Mouse (Mus musculus) limb, embryonic 15.5 days (tissue): ENCODE measurements around the gene Radil. TPM values are rescaled to one million over a fixed set of nuclear protein-coding genes. Genes with fewer than 3 reads are reported as not detected.

Source experiments
- ATAC-seq: fragments of 200-750 bp; cut with Nextera tagmentation; 2 replicates; pipeline ENCODE4 v1.8.0; 2017; ENCODE audit warnings: low read depth, moderate TSS enrichment; ENCODE audit not compliant: insufficient number of reproducible peaks, low FRiP score, low TSS enrichment
- H3K27ac ChIP-seq: fragments of 300-500 bp; sonication (generic); 2 replicates; pipeline ENCODE4 v1.5.1; 2015; ENCODE audit warnings: moderate library complexity, mild to moderate bottlenecking, inconsistent platforms
- H3K27me3 ChIP-seq: fragments of 300-500 bp; sonication (generic); 2 replicates; pipeline ENCODE4 v1.6.1; 2015; ENCODE audit warnings: inconsistent platforms
- H3K36me3 ChIP-seq: fragments of 300-500 bp; sonication (generic); 2 replicates; pipeline ENCODE4 v1.6.1; 2015; ENCODE audit warnings: inconsistent platforms
- H3K4me1 ChIP-seq: fragments of 300-500 bp; sonication (generic); 2 replicates; pipeline ENCODE4 v1.6.1; 2015; ENCODE audit warnings: inconsistent platforms
- H3K4me2 ChIP-seq: fragments of 300-500 bp; sonication (generic); 2 replicates; pipeline ENCODE4 v1.6.1; 2015; ENCODE audit warnings: mild to moderate bottlenecking, inconsistent platforms
- H3K4me3 ChIP-seq: fragments of 300-500 bp; sonication (generic); 2 replicates; pipeline ENCODE4 v1.5.1; 2015; ENCODE audit warnings: mild to moderate bottlenecking, inconsistent platforms
- H3K9ac ChIP-seq: fragments of 300-500 bp; sonication (generic); 2 replicates; pipeline ENCODE4 v1.6.1; 2015; ENCODE audit warnings: inconsistent platforms
- H3K9me3 ChIP-seq: fragments of 300-500 bp; sonication (generic); 2 replicates; pipeline ENCODE4 v1.6.1; 2016; ENCODE audit warnings: inconsistent platforms
- WGBS: fragments of 180-500 bp; shearing (Covaris S2); methylation state at CpG from one replicate; pipeline ENCODE4 v1.1.7; 2015; 5-methylcytosine and 5-hydroxymethylcytosine counted together
- polyA plus RNA-seq: library from polyadenylated mRNA; unstranded; fragments of >200 nt; fragmentation: Nextera tagmentation; extraction: Ambion mirVana; gene quantifications from 2 replicates; pipeline ENCODE4 v1.2.1, GENCODE M21; 2015

Gene Radil
- polyA plus RNA-seq, 1 experiment from 2014 or later: 8.3 TPM

DNA sequence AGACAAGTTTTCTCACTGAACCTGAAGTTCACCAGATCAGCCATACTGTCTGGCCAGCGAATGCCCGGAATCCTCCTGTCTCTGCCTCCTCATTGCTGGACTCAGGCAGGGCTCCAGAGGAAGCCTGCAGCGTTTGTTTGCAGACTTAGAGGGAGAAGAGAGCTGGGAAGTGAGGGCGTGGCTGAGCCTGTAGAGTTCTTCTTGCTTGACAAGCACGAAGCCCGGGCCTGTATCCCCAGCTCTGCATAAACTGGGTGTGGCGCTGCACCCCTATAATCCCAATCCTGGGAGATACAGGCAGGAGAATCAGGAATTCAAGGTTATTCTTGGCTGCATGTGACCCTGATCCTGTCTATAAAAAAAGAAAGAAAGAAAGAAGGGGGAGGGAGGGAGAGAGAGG lies 9.4 kb upstream of the Radil start:
- no peaks in the 10 kb centered on the region for H3K4me1 ChIP-seq
- H3K9me3 ChIP-seq: no peaks in the 10 kb centered on the region
- H3K27me3 ChIP-seq: no peaks in the 10 kb centered on the region
- H3K4me3 ChIP-seq: no peak overlapping the region
- ATAC-seq: no peak
- H3K27ac ChIP-seq: no peak overlapping the region
- no peak overlapping the region for H3K4me2 ChIP-seq
- no peak overlapping the region for H3K9ac ChIP-seq
- H3K36me3 ChIP-seq: no peaks in the 10 kb centered on the region
- 48% methylated on average over 7 of the region's 7 CpGs for WGBS

DNA sequence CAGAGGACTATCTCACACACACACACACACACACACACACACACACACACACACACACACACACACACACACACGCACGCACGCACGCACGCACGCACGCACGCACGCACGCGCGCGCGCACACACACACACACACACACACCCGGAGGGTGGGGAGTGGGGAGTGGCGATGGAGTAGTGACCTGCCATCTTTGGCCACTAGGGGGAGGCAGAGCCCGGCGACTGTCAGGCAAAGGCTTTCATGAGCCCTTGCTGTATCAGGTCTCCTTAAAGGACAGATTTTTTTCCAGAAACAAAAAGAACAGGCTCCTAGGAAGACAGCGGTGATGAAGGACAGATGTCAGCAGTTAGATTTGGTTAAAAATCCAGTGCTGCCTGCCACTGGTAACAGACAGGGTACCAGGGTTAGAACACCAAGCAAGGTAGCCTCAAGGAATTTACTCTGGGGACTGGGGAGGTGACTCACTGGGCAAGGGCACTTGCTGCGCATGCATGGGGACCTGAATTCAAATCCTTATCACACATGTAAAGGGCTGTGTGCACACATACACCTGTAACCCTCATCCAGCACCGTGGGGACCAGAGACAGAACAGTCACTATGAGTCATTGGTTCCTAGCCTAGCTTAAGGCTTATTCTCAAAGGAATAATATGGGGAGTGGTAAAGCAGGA lies 6.6 kb upstream of the Radil start:
- Histone ChIP-seq H3K9ac (no peak overlapping the region), H3K27me3 (no peaks in the 10 kb centered on the region), H3K4me3 (no peak overlapping the region), H3K4me2 (no peak overlapping the region), H3K27ac (no peak overlapping the region), H3K9me3 (no peaks in the 10 kb centered on the region), H3K4me1 (no peaks in the 10 kb centered on the region), H3K36me3 (no peaks in the 10 kb centered on the region)
- 28% methylated on average over 11 of the region's 21 CpGs for WGBS
- no peak for ATAC-seq

DNA sequence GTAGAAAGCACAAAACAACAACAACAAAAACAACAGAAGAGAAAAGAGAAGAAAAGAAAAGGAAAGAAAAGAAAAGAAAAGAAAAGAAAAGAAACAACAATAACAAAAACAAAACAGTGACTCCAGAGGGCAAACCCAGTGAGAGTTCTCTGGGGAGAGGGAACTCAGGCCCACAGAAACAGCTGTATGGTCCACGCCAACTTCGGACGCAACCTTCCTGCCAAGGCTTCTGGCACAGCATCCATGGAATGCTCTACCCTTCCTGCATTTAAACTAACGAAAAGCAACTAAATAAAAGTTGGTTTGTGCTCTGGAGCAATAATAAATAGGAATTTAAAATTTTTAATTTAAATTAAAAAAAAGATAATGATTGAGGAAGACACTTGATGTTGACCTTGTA lies 5.8 kb upstream of the Radil start:
- no peak for ATAC-seq
- H3K9me3 ChIP-seq: no peaks in the 10 kb centered on the region
- no peaks in the 10 kb centered on the region for H3K4me1 ChIP-seq
- no peak overlapping the region for H3K4me2 ChIP-seq
- 90% methylated on average over 4 of the region's 4 CpGs for WGBS
- H3K9ac ChIP-seq: no peak overlapping the region
- no peak overlapping the region for H3K4me3 ChIP-seq
- no peaks in the 10 kb centered on the region for H3K27me3 ChIP-seq
- H3K27ac ChIP-seq: no peak overlapping the region
- no peaks in the 10 kb centered on the region for H3K36me3 ChIP-seq

DNA sequence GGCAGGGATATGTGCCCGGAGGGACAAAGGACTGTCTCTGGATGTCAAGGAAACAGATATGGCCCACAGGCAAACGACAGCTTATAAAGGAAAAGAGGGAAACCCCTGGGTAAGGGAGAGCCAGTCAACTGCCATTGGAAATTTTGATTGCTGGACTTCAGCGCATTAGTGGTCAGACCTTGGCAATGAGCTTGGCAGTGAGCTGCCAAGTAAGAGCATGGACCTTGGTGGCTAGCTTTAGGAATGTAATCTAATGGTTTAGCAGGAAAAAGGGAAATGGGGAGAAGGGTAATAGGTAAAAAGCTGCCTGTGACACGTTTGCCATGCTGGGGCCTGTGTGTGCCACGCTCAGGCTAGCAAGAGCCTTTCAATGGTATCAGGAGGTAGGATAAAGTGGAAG lies 5.0 kb upstream of the Radil start:
- no peak overlapping the region for H3K4me3 ChIP-seq
- WGBS: 79% methylated on average over 5 of the region's 5 CpGs
- H3K27me3 ChIP-seq: 0 out of 2 replicates have a peak, but pooled peaks cover 2% of the 10 kb centered on the region
- no peak for ATAC-seq
- H3K9me3 ChIP-seq: no peaks in the 10 kb centered on the region
- peaks cover 4% of the 10 kb centered on the region; the same call in 1 of the 2 replicates for H3K4me1 ChIP-seq
- no peaks in the 10 kb centered on the region for H3K36me3 ChIP-seq
- no peak overlapping the region for H3K27ac ChIP-seq
- no peak overlapping the region for H3K4me2 ChIP-seq
- H3K9ac ChIP-seq: no peak overlapping the region

DNA sequence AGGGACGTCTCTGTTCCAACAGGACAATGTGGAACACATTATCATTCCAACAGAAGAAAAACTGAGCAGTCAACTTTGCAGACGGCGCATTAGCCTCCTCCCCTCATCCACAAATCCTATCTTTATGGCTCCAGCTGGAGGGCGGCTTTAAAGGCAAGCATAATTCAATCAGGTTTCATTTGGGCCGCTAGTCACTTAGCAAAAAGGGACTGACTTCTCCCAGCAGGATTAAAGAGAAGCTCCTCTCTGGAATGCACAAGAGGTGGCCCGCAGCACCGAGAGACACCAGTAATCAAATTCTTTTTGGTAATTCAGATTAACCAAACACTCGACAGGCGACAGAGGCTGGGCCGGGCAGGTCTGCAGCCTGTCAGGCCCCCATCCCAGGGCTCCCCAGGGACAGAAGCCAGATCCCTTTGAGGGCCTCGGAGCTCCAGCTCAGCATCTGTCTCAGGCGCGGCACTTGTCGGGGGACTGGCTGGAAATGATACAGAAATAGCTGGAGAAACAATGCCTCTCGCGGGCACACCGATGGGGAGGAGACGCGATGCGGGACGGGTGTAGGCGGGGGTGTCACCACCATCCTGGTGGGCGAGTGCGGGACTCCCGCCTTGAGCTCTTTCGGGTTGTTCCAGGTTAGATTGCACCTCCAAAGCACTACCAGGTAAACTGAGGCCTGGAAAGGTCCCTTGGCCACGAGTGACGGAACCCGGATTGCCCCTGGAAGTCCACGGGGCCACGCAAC lies 765 bp downstream of the Radil start:
- H3K36me3 ChIP-seq: no peaks in the 10 kb centered on the region
- H3K9ac ChIP-seq: peak overlapping the region; percentile 52
- peak overlapping the region; percentile 100 for H3K4me2 ChIP-seq
- peak overlapping the region; percentile 74 for H3K27ac ChIP-seq
- peaks cover 25% of the 10 kb centered on the region for H3K4me1 ChIP-seq
- H3K4me3 ChIP-seq: peak overlapping the region; percentile 68
- peaks cover 9% of the 10 kb centered on the region; the same call in 1 of the 2 replicates for H3K27me3 ChIP-seq
- H3K9me3 ChIP-seq: no peaks in the 10 kb centered on the region
- WGBS: 1% methylated on average over 31 of the region's 31 CpGs
- peak; percentile 21; the same call in 1 of the 2 replicates for ATAC-seq

DNA sequence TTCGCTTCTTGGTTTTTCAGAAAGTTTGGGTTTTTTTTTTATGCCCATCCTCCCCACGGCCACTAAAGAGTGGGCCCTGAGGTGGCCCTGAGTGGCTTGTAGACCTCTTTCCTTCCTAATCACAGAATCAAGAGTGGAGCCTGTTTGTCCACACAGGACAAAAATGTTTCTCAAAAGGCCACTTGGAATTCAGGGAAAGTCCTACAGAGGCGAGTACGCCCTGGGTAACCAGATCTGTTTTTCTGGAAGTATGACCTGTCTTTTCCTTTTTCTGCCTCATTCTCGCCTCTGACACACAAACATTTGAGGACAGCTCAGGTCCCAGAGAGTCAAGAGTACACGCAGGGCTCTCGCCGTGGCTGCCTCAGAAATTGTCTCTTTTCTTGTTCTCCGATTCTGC lies 1.5 kb downstream of the Radil start:
- no peak overlapping the region for H3K4me2 ChIP-seq
- H3K27me3 ChIP-seq: peaks cover 9% of the 10 kb centered on the region; the same call in 1 of the 2 replicates
- WGBS: 41% methylated on average over 9 of the region's 9 CpGs
- H3K36me3 ChIP-seq: no peaks in the 10 kb centered on the region
- no peak for ATAC-seq
- H3K4me1 ChIP-seq: peaks cover 30% of the 10 kb centered on the region
- peak overlapping the region; percentile 63 for H3K27ac ChIP-seq
- 0 out of 2 replicates have a peak overlapping the region, but pooled peaks have one; percentile 68 for H3K4me3 ChIP-seq
- no peaks in the 10 kb centered on the region for H3K9me3 ChIP-seq
- H3K9ac ChIP-seq: no peak overlapping the region

DNA sequence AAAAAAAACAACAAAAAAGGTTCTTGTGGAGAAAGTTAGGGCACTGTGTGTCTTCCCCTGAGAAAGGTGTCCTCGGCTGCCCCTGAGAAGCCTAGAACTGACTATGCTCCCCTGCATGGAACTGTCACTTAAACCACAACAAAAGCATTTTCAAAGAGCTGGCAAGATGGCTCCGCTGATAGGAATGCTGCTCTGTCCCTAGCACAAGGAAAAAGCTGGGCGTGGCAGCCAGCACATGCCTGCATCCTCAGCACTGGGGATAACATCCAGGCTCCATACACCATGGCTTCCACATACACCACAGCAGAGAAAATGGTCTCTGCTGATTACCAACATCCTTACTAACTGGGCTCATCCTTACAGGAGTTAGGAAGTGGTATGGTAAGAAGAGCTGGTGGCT lies 3.8 kb downstream of the Radil start:
- peaks cover 9% of the 10 kb centered on the region; the same call in 1 of the 2 replicates for H3K27me3 ChIP-seq
- H3K9ac ChIP-seq: no peak overlapping the region
- H3K9me3 ChIP-seq: no peaks in the 10 kb centered on the region
- H3K36me3 ChIP-seq: no peaks in the 10 kb centered on the region
- H3K27ac ChIP-seq: no peak overlapping the region
- H3K4me1 ChIP-seq: peaks cover 30% of the 10 kb centered on the region
- 79% methylated on average over 3 of the region's 3 CpGs for WGBS
- no peak for ATAC-seq
- no peak overlapping the region for H3K4me3 ChIP-seq
- H3K4me2 ChIP-seq: no peak overlapping the region

DNA sequence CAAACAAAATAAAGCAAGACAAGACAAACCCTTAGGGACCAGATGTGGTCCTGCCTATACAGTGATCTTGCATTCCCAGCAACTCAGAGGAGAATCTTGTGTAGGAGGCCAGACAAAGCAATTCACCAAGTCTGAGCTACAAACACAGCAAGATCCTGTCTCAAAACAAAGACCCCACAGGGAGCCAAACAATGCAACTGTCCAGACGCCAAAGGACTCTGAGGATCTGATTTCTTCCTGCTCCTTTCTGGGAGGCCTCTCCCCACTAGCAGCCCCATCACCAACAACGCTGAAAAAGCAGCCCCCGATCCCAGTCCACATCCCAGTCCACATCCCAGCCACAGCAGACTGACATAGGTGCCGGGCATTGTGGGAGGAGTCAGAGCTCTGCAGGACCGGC lies 4.6 kb downstream of the Radil start:
- Histone ChIP-seq H3K9ac (no peak overlapping the region), H3K4me2 (no peak overlapping the region), H3K27me3 (peaks cover 9% of the 10 kb centered on the region; the same call in 1 of the 2 replicates), H3K27ac (no peak overlapping the region), H3K4me1 (peaks cover 30% of the 10 kb centered on the region), H3K4me3 (no peak overlapping the region), H3K36me3 (no peaks in the 10 kb centered on the region), H3K9me3 (no peaks in the 10 kb centered on the region)
- no peak for ATAC-seq
- WGBS: 33% methylated on average over 5 of the region's 5 CpGs

DNA sequence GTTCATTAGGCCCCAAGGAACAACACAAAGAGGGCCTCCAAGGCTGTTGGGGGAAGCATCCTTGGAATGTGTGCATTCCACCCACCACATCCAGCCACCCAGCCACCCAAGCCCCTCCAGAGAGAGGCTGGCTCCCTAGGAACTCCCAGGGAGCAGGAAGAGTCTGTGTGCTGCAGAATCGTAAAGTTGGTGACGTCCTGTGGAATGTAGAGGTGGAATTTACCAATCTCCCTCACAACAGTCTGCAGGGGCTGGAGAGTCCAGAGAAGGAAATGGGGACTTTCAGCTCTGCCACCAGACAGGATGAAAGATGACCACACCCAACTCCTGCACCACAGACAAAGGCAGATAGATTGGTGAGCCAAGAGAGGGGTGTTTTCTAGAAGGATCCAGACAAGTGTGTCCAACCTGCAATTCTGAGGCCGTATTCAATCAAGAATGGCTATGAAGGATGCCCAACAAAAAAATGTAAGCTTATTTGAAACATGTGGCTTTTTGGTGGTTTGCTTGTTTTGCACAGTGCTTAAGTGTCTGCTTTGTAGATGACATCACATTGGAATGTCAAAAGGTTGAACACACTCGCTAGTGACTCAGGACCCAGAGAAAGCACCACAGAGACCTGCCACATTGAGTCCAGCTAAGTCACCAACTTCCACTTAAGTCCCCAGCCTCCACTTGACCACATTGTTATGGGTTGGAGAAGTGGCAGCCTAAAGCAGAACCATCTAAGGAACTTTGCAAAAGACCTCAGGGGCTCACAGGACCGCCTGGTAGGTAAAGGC lies 5.7 kb downstream of the Radil start:
- Histone ChIP-seq H3K9me3 (no peaks in the 10 kb centered on the region), H3K36me3 (no peaks in the 10 kb centered on the region), H3K27me3 (0 out of 2 replicates have a peak, but pooled peaks cover under 1% of the 10 kb centered on the region), H3K4me2 (no peak overlapping the region), H3K9ac (no peak overlapping the region), H3K4me3 (no peak overlapping the region), H3K27ac (peak overlapping the region; percentile 27; the same call in 1 of the 2 replicates), H3K4me1 (peaks cover 20% of the 10 kb centered on the region)
- 46% methylated on average over 5 of the region's 5 CpGs for WGBS
- ATAC-seq: no peak

DNA sequence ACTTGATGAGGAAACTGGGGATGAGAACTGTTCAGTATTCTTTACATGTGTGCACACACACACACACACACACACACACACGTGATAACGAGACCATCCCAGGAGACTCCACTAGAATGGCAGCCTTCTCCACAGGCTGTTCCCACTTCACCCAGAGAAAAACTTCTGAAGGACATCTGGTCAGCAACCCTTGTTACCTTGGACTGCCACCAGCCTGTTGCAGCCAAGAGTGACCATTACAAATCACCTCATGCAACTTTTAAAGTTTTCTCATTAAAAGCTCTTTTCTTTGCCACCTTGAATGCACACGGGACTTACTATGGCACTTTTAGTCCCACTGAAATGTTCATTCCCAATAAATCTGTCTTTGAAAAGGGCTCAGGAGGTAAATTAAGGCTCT lies 13.6 kb downstream of the Radil start:
- no peak overlapping the region for H3K9ac ChIP-seq
- H3K27me3 ChIP-seq: no peaks in the 10 kb centered on the region
- no peak overlapping the region for H3K27ac ChIP-seq
- no peaks in the 10 kb centered on the region for H3K4me1 ChIP-seq
- ATAC-seq: no peak
- H3K4me2 ChIP-seq: no peak overlapping the region
- H3K36me3 ChIP-seq: no peaks in the 10 kb centered on the region
- no peaks in the 10 kb centered on the region for H3K9me3 ChIP-seq
- no peak overlapping the region for H3K4me3 ChIP-seq
- 62% methylated on average over 3 of the region's 3 CpGs for WGBS

DNA sequence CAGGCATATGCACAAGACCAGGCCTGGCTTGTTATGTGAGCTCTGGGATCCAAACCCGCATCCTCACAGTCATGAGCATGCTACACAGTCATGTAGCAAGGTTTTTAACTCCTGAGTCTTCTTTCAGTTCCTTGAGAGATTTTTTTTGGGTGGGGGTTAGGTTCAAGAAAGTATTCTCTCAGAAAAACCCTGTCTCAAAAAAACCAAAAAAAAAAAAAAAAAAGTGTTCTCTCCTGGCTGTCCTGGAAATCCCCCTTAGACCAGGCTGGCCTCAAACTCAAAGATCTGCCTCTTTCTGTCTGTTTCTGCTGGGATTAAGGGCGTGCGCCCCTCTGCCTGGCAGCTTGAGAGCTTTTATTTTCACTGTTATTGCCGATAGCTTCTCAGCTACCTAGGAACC lies 15.5 kb downstream of the Radil start:
- Histone ChIP-seq H3K36me3 (no peaks in the 10 kb centered on the region), H3K4me2 (no peak overlapping the region), H3K9me3 (no peaks in the 10 kb centered on the region), H3K4me3 (no peak overlapping the region), H3K4me1 (no peaks in the 10 kb centered on the region), H3K27ac (no peak overlapping the region), H3K27me3 (peaks cover 7% of the 10 kb centered on the region), H3K9ac (no peak overlapping the region)
- 64% methylated on average over 4 of the region's 4 CpGs for WGBS
- no peak for ATAC-seq

DNA sequence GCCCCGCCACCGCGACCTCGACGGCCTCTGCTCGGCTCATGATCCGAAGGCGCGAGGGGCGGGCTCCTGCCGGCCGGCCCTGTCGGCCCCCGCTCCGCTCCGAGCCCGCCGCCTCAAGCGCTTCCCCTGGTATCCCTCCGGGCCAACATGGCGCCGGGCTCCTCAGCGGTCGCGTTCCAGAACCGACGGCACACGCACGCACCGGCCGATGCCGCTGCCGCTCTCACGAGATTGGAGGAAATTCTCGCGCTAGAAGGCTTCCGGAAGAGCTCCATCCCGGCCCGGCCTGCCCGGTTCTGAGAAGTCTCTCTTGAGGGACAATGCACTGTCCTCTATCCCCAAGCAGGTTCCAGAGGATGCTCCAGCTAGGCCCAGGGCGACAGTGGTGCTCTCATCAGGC lies 21.0 kb downstream of the Radil start, which contains the start of gene Papolb:
Gene Papolb, minus strand, starts transcription at position 162 of the 400 bp plus-strand sequence.
- Histone ChIP-seq H3K36me3 (no peaks in the 10 kb centered on the region), H3K9ac (no peak within 1 kb of the TSS), H3K27ac (no peak within 1 kb of the TSS), H3K4me2 (0 out of 2 replicates have a peak within 1 kb of the TSS, but pooled peaks have one; percentile 7), H3K9me3 (no peaks in the 10 kb centered on the region), H3K4me1 (no peaks in the 10 kb centered on the region), H3K27me3 (peaks cover 25% of the 10 kb centered on the region), H3K4me3 (peak within 1 kb of the TSS; percentile 21; the same call in 1 of the 2 replicates)
- ATAC-seq: no peak
- WGBS: 49% methylated on average over 41 of the region's 41 CpGs
